Mouse (Mus musculus) myocyte (in vitro differentiated cells): ENCODE results near the gene Ercc8.

Experiments
- CEBPB ChIP-seq: IDR thresholded peaks from 2 replicates; pipeline ENCODE4 v1.6.1; 2011; ENCODE audit warnings: mild to moderate bottlenecking, moderate library complexity; ENCODE audit not compliant: poor library complexity, insufficient read depth, severe bottlenecking
- E2F4 ChIP-seq: IDR thresholded peaks from one replicate; pipeline ENCODE4 v1.6.1; 2011; ENCODE audit warnings: mild to moderate bottlenecking, control low read depth, moderate library complexity; ENCODE audit not compliant: insufficient read depth
- MAX ChIP-seq: IDR thresholded peaks from one replicate; pipeline ENCODE4 v1.6.1; 2011; ENCODE audit warnings: low read depth, mild to moderate bottlenecking, control low read depth
- MYOD1 ChIP-seq, 3 experiments: IDR thresholded peaks; one replicate each; pipeline ENCODE4 v1.6.1; 2011; ENCODE audit warnings: control low read depth in 2 of 3, low read depth in 2 of 3, mild to moderate bottlenecking in 2 of 3, moderate library complexity in 1 of 3; ENCODE audit not compliant: insufficient read length in 2 of 3, control insufficient read depth in 1 of 3
- POLR2A ChIP-seq: IDR thresholded peaks from one replicate; pipeline ENCODE4 v1.6.1; 2011; ENCODE audit warnings: low read depth, mild to moderate bottlenecking, control low read depth, moderate library complexity; ENCODE audit not compliant: insufficient read length
- USF1 ChIP-seq: IDR thresholded peaks from one replicate; pipeline ENCODE4 v1.6.1; 2011; ENCODE audit warnings: low read depth, mild to moderate bottlenecking, control low read depth, moderate library complexity

DNA sequence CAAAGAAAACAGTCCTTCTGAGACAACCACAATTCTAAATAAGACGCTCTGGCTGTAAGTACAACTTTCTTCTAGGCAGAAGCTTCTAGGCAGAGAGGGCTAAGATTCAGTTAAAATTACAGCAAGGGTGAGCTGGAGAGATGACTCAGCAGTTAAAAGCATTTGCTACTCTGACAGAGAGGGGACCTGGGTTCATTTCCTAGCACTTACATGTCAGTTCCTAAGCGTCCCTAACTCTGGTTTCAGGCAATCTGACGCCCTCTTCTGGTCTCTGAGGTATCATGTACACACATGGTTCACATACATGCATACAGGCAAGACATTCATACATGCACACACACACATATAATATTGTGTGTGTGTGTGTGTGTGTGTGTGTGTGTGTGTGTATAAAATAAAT lies 27.0 kb downstream of the Ercc8 start:
- TF ChIP-seq MAX: no peak
- no peak for TF ChIP-seq E2F4
- TF ChIP-seq USF1: no peak
- TF ChIP-seq CEBPB: no peak
- TF ChIP-seq MYOD1 (IDR thresholded peaks at IDR 0.05; ENCODE audit: control insufficient read depth in 1 of 3, insufficient read length in 2 of 3, low read depth in 2 of 3): no peak
- TF ChIP-seq POLR2A: no peak
